Mouse (Mus musculus) kidney, embryonic 15.5 days (tissue): ENCODE measurements around the gene Xxylt1. TPM values are rescaled to one million over a fixed set of nuclear protein-coding genes. Genes with fewer than 3 reads are reported as not detected.
"Not testable (repeated sequence)": the region's sequence is repeated elsewhere in the genome, so short reads cannot be mapped to it uniquely, and the experiment has no call there.

Experiments
- ATAC-seq: fragments of 200-750 bp; cut with Nextera tagmentation; replicated peaks from 2 replicates; pipeline ENCODE4 v1.8.0; 2017; ENCODE audit warnings: moderate TSS enrichment; ENCODE audit not compliant: low FRiP score
- H3K27ac ChIP-seq: fragments of 300-500 bp; sonication (generic); 2 replicates; pipeline ENCODE4 v1.5.1; 2015; ENCODE audit warnings: mild to moderate bottlenecking, inconsistent platforms
- H3K27me3 ChIP-seq: fragments of 300-500 bp; sonication (generic); 2 replicates; pipeline ENCODE4 v1.6.1; 2015; ENCODE audit warnings: inconsistent platforms
- H3K36me3 ChIP-seq: fragments of 300-500 bp; sonication (generic); 2 replicates; pipeline ENCODE4 v1.6.1; 2015; ENCODE audit warnings: inconsistent platforms
- H3K4me1 ChIP-seq: fragments of 300-500 bp; sonication (generic); 2 replicates; pipeline ENCODE4 v1.6.1; 2015; ENCODE audit warnings: inconsistent platforms
- H3K4me2 ChIP-seq: fragments of 300-500 bp; sonication (generic); 2 replicates; pipeline ENCODE4 v1.6.1; 2015; ENCODE audit warnings: moderate library complexity, mild to moderate bottlenecking, inconsistent platforms
- H3K4me3 ChIP-seq: fragments of 300-500 bp; sonication (generic); replicated peaks from 2 replicates; pipeline ENCODE4 v1.5.1; 2015; ENCODE audit warnings: mild to moderate bottlenecking, inconsistent platforms
- H3K9ac ChIP-seq: fragments of 300-500 bp; sonication (generic); 2 replicates; pipeline ENCODE4 v1.6.1; 2015; ENCODE audit warnings: mild to moderate bottlenecking, inconsistent platforms
- H3K9me3 ChIP-seq: fragments of 300-500 bp; sonication (generic); replicated peaks from 2 replicates; pipeline ENCODE4 v1.6.1; 2016; ENCODE audit warnings: inconsistent platforms
- WGBS: fragments of 180-500 bp; shearing (Covaris S2); methylation state at CpG from one replicate; pipeline ENCODE4 v1.1.7; 2015; ENCODE audit warnings: mixed read lengths; 5-methylcytosine and 5-hydroxymethylcytosine counted together
- polyA plus RNA-seq: library from polyadenylated mRNA; unstranded; fragments of >200 nt; fragmentation: Nextera tagmentation; extraction: Ambion mirVana; gene quantifications from 2 replicates; pipeline ENCODE4 v1.2.1, GENCODE M21; 2015

Xxylt1 gene
- polyA plus RNA-seq, 1 experiment from 2014 or later = 19.2 TPM

DNA sequence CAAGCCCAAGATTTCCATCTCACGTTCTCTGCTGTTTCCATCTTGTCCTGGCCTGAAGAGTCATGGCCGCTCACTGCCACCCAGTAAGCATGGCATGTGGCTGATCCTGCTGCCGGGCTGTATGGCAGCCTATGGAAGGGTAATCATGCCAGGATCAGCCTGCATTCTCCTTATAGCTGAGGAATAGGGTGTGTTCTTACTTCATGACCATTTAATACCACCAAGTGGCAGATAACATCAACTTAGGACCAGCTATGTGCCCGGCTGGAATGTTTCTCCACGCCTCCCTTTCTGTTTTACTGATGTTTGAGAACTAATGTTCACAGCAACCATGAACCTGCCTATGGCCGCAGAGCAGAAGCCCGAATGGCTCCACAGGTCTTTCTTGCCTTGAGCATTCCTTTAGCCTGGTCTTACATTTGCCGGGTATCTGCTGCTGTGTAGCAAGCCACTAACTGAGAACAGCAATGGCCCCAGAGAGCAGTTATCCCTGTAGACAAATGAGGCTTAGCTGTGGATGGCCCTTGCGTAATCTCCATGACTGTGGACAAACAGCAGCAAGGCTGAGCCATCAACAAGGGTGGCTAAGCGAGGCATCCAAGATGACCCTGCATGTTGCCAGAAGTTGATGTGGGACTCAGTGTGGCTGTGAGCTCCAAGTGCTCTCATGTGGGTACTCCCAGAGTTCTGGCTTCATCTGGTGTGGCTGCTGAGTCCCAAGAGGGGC, 63.4 kb downstream of the Xxylt1 start:
- Histone ChIP-seq H3K27me3 (no peaks in the 10 kb centered on the region), H3K9me3 (no peaks in the 10 kb centered on the region), H3K4me3 (no peak overlapping the region), H3K9ac (no peak overlapping the region), H3K36me3 (0 out of 2 replicates have a peak, but pooled peaks cover 4% of the 10 kb centered on the region), H3K27ac (no peak overlapping the region), H3K4me1 (peaks cover 10% of the 10 kb centered on the region), H3K4me2 (no peak overlapping the region)
- no peak for ATAC-seq
- WGBS = 87% methylated on average over 10 of the region's 10 CpGs

DNA sequence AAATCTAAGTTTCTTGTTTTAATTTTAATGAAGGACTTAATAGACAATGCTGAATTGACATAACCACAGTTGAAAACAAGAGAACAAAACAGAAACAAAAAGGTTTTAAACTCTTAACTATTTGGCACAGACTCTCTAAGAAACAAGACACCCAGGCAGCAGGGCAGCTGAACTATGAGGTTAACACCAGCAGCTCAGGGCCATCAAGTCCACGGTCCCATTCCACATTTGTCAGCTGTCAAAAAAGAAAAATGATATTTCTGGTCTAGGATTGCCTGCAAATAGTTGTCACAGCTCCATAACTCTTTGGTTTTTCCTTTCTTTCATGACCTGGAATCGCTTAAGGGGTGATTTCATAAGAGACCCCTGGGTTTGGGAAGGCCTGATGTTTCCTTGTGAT, 64.6 kb downstream of the Xxylt1 start:
- Histone ChIP-seq H3K9ac (no peak overlapping the region), H3K4me1 (0 out of 2 replicates have a peak, but pooled peaks cover 3% of the 10 kb centered on the region), H3K27ac (no peak overlapping the region), H3K27me3 (no peaks in the 10 kb centered on the region), H3K4me3 (no peak overlapping the region), H3K4me2 (no peak overlapping the region), H3K36me3 (0 out of 2 replicates have a peak, but pooled peaks cover 4% of the 10 kb centered on the region), H3K9me3 (no peaks in the 10 kb centered on the region)
- no peak for ATAC-seq
- 50% methylated on average over 2 of the region's 2 CpGs for WGBS

DNA sequence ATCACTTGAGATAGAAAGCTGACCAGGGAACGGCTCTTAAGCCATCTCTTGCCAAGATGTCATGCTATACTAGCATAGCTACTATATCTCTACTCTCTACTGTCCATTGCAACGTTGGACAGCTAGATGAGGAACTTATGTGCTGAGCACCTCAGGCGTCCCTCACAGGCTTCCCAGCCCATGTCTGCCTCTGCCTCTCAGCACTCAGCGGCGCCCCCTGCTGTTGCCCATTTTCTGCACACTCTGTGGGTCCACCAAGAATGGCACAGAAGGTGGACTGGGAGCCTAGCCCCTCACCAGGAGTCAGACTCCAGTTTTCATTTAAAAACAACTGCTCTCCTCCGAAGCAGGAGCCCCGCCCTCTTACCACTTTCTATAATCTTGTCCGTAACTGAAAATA, 65.1 kb downstream of the Xxylt1 start:
- Histone ChIP-seq H3K4me3 (no peak overlapping the region), H3K27me3 (no peaks in the 10 kb centered on the region), H3K27ac (no peak overlapping the region), H3K36me3 (0 out of 2 replicates have a peak, but pooled peaks cover 4% of the 10 kb centered on the region), H3K9me3 (no peaks in the 10 kb centered on the region), H3K9ac (no peak overlapping the region), H3K4me2 (no peak overlapping the region), H3K4me1 (0 out of 2 replicates have a peak, but pooled peaks cover 3% of the 10 kb centered on the region)
- no peak for ATAC-seq
- WGBS = 80% methylated on average over 8 of the region's 8 CpGs

DNA sequence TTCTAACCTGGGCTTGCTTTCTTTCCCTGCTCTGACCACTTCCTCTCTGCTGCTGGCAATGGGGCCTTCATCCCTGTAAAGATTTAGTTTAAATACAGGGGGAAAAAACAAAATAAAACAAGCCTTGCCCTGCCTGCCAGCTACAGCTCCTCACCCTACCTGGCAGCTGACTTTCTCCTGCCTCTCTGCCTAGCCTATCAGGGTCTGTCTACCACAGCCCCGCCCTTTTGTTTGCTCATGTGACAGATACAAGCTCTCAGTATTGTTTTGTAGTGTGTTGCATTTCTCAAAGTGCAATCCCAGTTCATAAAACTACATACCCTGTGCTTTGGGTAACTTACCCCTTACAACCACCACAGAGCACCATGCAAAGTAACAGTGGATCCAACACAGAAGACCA, 66.0 kb downstream of the Xxylt1 start:
- H3K27me3 ChIP-seq = no peaks in the 10 kb centered on the region
- no peaks in the 10 kb centered on the region for H3K9me3 ChIP-seq
- WGBS = 90% methylated on average over 1 of the region's 1 CpGs
- no peak overlapping the region for H3K4me3 ChIP-seq
- no peak overlapping the region for H3K27ac ChIP-seq
- no peak for ATAC-seq
- H3K4me2 ChIP-seq = no peak overlapping the region
- no peaks in the 10 kb centered on the region for H3K4me1 ChIP-seq
- 0 out of 2 replicates have a peak, but pooled peaks cover 4% of the 10 kb centered on the region for H3K36me3 ChIP-seq
- no peak overlapping the region for H3K9ac ChIP-seq

DNA sequence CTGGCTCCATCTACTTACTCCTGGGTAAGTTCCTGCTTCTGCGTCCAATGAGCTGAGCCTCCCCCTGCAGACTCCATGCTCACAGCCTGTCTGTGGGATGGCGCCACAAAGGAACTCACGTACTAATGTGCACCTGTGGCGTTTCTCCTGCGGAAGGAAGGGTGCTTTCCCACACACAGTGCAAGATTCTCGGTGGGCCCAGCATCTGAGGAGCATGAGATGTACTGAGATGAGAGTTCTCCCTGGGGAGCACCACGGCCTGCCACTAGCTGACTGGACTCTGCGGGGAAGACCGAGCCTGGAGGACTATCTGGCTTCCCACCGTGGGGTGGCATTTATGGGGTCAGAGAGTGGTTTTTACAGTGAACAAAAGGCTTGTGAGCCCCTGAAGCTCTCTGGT, 69.0 kb downstream of the Xxylt1 start:
- Histone ChIP-seq H3K36me3 (no peaks in the 10 kb centered on the region), H3K9me3 (no peaks in the 10 kb centered on the region), H3K4me2 (no peak overlapping the region), H3K9ac (no peak overlapping the region), H3K27me3 (no peaks in the 10 kb centered on the region), H3K27ac (no peak overlapping the region), H3K4me1 (0 out of 2 replicates have a peak, but pooled peaks cover 3% of the 10 kb centered on the region), H3K4me3 (no peak overlapping the region)
- no peak for ATAC-seq
- 85% methylated on average over 10 of the region's 10 CpGs for WGBS

DNA sequence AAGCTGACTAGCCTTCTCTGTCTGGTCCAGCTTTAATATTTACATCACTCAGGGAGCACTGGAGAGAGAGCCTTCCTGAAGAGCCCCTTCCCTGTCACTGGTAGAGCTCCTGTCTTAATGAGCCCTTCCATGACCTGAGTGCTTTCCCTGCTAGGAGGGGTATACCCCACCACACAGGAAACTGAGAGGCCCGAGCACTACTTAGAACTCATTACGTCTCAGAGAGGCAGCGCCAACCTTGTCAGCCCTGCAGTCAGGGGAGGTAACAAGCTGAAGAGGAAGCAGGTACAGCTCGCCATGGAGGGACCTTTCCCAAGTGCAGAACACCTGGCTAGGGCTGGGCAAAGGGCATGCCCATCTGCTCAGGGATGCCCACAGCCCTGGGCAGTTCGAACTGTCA, 70.8 kb downstream of the Xxylt1 start:
- H3K4me2 ChIP-seq = no peak overlapping the region
- no peak overlapping the region for H3K27ac ChIP-seq
- H3K36me3 ChIP-seq = peaks cover 8% of the 10 kb centered on the region; the same call in 1 of the 2 replicates
- no peak overlapping the region for H3K4me3 ChIP-seq
- no peak overlapping the region for H3K9ac ChIP-seq
- H3K9me3 ChIP-seq = no peaks in the 10 kb centered on the region
- WGBS = 82% methylated on average over 5 of the region's 5 CpGs
- no peak for ATAC-seq
- H3K4me1 ChIP-seq = peaks cover 7% of the 10 kb centered on the region
- H3K27me3 ChIP-seq = no peaks in the 10 kb centered on the region

DNA sequence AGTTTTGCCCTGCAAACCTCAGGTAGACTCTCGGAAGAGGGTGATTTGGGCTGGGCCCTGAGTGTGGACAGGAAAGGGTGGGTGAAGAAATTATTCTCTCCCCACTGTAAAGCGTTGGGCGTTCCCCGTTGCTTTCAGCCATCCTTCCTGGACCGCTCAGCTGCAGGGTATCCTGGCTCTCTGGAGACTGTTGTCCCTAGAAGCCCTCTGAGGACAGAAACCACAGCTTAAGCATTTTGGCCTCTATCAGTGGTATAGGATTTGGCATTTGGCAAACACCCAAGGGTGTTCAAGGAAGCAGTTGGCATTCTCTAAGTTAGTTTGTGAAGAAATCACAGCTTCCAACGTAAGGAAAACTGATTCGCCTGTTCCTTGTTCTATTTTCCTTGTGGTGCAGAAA, 72.9 kb downstream of the Xxylt1 start:
- Histone ChIP-seq H3K27ac (no peak overlapping the region), H3K4me3 (no peak overlapping the region)

DNA sequence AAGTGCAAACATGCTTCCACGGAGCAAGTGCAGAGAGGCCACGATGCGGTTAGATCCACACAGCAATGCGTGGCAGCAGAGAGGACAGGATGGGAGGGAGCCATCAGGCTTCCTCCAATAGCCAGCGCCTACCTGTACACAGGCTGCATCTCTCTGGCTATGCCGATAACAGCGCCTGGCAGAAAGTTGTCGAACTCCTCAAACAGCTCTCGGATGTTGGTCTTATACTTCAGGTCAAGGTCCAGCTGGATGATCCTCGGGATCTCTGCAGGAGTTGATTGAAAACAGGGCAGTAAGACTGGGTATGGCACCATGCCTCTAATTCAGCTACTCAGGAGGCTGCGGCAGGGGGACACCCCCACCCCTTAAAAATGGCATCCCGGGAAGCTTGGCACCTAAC, 73.7 kb downstream of the Xxylt1 start:
- no peak overlapping the region for H3K4me2 ChIP-seq
- no peak overlapping the region for H3K27ac ChIP-seq
- WGBS = 90% methylated on average over 12 of the region's 12 CpGs
- no peak overlapping the region for H3K9ac ChIP-seq
- H3K36me3 ChIP-seq = peaks cover 8% of the 10 kb centered on the region; the same call in 1 of the 2 replicates
- H3K27me3 ChIP-seq = no peaks in the 10 kb centered on the region
- no peak for ATAC-seq
- H3K4me1 ChIP-seq = peaks cover 34% of the 10 kb centered on the region
- H3K9me3 ChIP-seq = no peaks in the 10 kb centered on the region
- no peak overlapping the region for H3K4me3 ChIP-seq

More for the DNA sequence above, 72.9 kb downstream of the Xxylt1 start:
- Histone ChIP-seq H3K36me3 (peaks cover 8% of the 10 kb centered on the region; the same call in 1 of the 2 replicates), H3K9me3 (no peaks in the 10 kb centered on the region), H3K4me1 (peaks cover 29% of the 10 kb centered on the region), H3K9ac (no peak overlapping the region), H3K27me3 (no peaks in the 10 kb centered on the region), H3K4me2 (no peak overlapping the region)
- ATAC-seq = no peak
- 77% methylated on average over 7 of the region's 7 CpGs for WGBS

DNA sequence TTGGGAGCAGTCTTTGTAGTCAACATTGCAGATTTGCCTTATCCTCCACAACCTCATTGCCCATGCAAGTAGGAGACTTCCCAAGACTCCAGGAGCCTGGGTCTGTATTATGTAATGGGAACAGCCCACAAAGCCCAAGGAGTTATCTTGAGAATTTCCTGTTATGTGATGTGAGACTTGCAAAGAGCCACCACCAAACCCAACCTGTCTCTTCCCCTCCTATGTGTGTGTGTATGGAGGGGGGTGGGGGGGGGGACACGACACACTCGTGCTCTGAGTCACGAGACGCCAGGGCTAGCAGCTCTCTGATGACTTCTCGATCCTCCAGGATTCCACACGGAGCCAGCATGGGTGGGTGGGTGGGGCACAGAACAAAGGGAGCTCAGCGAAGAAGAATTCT, 75.5 kb downstream of the Xxylt1 start:
- WGBS = 52% methylated on average over 7 of the region's 7 CpGs
- no peak overlapping the region for H3K9ac ChIP-seq
- H3K4me1 ChIP-seq = peaks cover 34% of the 10 kb centered on the region
- no peak for ATAC-seq
- H3K36me3 ChIP-seq = peaks cover 8% of the 10 kb centered on the region; the same call in 1 of the 2 replicates
- H3K4me3 ChIP-seq = no peak overlapping the region
- H3K27ac ChIP-seq = peak overlapping the region; percentile 22; the same call in 1 of the 2 replicates
- no peaks in the 10 kb centered on the region for H3K27me3 ChIP-seq
- H3K9me3 ChIP-seq = no peaks in the 10 kb centered on the region
- no peak overlapping the region for H3K4me2 ChIP-seq

DNA sequence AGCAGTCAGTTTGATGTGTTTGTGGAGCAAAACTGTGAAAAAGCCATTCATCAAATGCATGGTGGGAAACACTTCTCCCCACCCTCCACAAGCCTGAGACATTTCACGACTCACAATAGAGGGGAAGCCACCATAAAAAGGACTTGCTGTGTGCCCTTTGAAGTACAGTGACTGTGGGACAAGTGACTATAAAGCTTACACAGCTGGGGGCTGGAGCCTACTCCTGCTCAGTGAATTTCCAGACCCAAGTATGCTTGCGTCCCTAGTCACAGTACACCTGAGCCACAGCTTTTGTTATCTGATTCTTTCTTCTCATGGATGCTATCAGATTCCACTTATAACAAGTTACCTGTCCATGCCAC, 76.9 kb downstream of the Xxylt1 start:
- WGBS = 25% methylated on average over 2 of the region's 2 CpGs
- Histone ChIP-seq H3K36me3 (peaks cover 8% of the 10 kb centered on the region; the same call in 1 of the 2 replicates), H3K9ac (no peak overlapping the region), H3K4me3 (no peak overlapping the region), H3K27me3 (no peaks in the 10 kb centered on the region), H3K4me1 (peaks cover 34% of the 10 kb centered on the region), H3K27ac (peak overlapping the region; percentile 76), H3K4me2 (no peak overlapping the region), H3K9me3 (no peaks in the 10 kb centered on the region)
- peak; percentile 30; the same call in 1 of the 2 replicates for ATAC-seq

DNA sequence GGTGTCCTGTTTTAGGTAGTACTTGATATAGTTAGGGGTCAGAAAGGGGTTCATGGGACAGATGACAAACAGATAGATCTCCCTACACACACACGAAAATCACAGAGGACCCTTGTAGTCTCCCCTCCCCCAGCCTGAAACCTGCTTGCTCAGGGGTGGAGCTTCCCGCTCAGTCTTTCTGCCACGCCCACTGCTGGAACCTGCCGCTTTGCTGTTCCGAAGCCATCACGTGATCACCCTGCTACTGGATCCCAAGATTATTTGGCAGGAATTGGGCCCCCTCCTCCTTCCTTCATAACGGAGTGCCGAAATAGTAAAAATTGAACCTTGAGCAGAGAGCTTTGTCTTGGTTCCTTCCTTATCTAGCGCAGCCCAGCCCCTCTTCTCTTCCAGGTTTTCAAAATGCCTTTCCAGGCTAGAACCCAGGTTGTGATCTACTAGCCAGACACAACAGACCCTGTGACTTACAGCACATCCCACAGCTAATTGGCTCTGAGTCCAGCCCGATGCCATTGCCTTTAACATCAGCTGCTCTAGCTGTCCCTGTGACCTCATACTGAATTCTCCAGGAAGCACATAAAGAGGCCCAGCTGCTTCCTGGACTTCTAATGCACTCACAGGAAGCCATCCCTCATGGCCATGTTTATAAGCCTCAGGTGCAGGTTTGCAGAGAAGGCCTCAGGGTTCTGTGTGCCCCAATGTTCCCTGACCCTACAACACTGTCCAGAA, 77.5 kb downstream of the Xxylt1 start:
- H3K27ac ChIP-seq = peak overlapping the region; percentile 76
- peak; percentile 75 for ATAC-seq
- peak overlapping the region; percentile 10; the same call in 1 of the 2 replicates for H3K4me3 ChIP-seq
- peaks cover 34% of the 10 kb centered on the region for H3K4me1 ChIP-seq
- H3K9me3 ChIP-seq, H3K9ac ChIP-seq, H3K27me3 ChIP-seq, H3K36me3 ChIP-seq: not testable (repeated sequence)
- peak overlapping the region; percentile 47 for H3K4me2 ChIP-seq
- WGBS = 8% methylated on average over 10 of the region's 10 CpGs

DNA sequence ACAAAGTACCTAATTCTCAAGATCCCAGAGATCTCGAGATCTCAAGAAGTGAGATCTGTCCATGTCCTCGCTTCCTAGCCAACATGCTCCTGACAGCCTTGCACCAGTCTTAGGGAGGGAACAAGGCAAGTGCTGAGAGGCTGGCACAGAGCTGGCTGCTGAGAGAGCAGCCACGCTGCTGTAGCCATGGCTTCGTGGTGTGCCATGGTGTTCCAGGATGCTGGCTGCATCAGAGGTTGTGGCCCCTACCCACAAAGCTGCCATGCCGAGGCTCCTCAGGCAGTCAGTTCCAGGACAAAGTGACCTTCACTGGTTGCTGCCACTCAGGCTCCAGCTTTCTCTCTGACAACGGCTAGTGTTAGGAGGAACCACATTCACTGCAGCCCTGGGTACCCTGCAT, 78.3 kb downstream of the Xxylt1 start:
- ATAC-seq = no peak
- H3K36me3 ChIP-seq = peaks cover 8% of the 10 kb centered on the region; the same call in 1 of the 2 replicates
- H3K4me3 ChIP-seq = no peak overlapping the region
- H3K27ac ChIP-seq = peak overlapping the region; percentile 76
- H3K27me3 ChIP-seq = no peaks in the 10 kb centered on the region
- WGBS = 48% methylated on average over 6 of the region's 6 CpGs
- no peaks in the 10 kb centered on the region for H3K9me3 ChIP-seq
- no peak overlapping the region for H3K9ac ChIP-seq
- H3K4me1 ChIP-seq = peaks cover 31% of the 10 kb centered on the region
- H3K4me2 ChIP-seq = peak overlapping the region; percentile 47; the same call in 1 of the 2 replicates
